Mouse (Mus musculus): Measurements from ENCODE around the gene Prkn. TPM values are rescaled to one million over a fixed set of nuclear protein-coding genes. Genes with fewer than 3 reads are reported as not detected.

Gene Prkn
- polyA plus RNA-seq, 1 experiment from 2014 or later = 2.8 TPM

- Histone ChIP-seq H3K4me2 (replicated peaks) (no peak overlapping the region), H3K27me3 (no peaks in the 10 kb centered on the region), H3K4me3 (replicated peaks) (no peak overlapping the region), H3K4me1 (no peaks in the 10 kb centered on the region), H3K36me3 (no peaks in the 10 kb centered on the region), H3K9ac (no peak overlapping the region), H3K9me3 (replicated peaks) (no peaks in the 10 kb centered on the region), H3K27ac (replicated peaks) (no peak overlapping the region)
- no peak for ATAC-seq (ENCODE audit: insufficient number of reproducible peaks, low FRiP score, low TSS enrichment, low read depth)
- 80% methylated on average over 3 of the region's 3 CpGs for WGBS
These were observed 373.5 kb downstream of the Prkn start for GRCm38 (mm10) chr17:11213689-11214088.

GRCm38 (mm10) chr17:11229011-11229410, 388.8 kb downstream of the Prkn start:
- Histone ChIP-seq H3K36me3 (no peaks in the 10 kb centered on the region), H3K4me3 (replicated peaks) (no peak overlapping the region), H3K4me1 (no peaks in the 10 kb centered on the region), H3K27me3 (no peaks in the 10 kb centered on the region), H3K9ac (no peak overlapping the region), H3K27ac (replicated peaks) (no peak overlapping the region), H3K4me2 (replicated peaks) (no peak overlapping the region), H3K9me3 (replicated peaks) (no peaks in the 10 kb centered on the region)
- WGBS = 76% methylated on average over 4 of the region's 4 CpGs
- no peak for ATAC-seq (ENCODE audit: insufficient number of reproducible peaks, low FRiP score, low TSS enrichment, low read depth)

GRCm38 (mm10) chr17:11229426-11229825, 389.2 kb downstream of the Prkn start:
- no peak overlapping the region for H3K9ac ChIP-seq
- H3K27me3 ChIP-seq = no peaks in the 10 kb centered on the region
- ATAC-seq (ENCODE audit: insufficient number of reproducible peaks, low FRiP score, low TSS enrichment, low read depth) = no peak
- no peak overlapping the region for H3K4me3 ChIP-seq (replicated peaks)
- H3K9me3 ChIP-seq (replicated peaks) = no peaks in the 10 kb centered on the region
- no peaks in the 10 kb centered on the region for H3K4me1 ChIP-seq
- H3K4me2 ChIP-seq (replicated peaks) = no peak overlapping the region
- no peaks in the 10 kb centered on the region for H3K36me3 ChIP-seq
- 50% methylated on average over 1 of the region's 1 CpGs for WGBS
- H3K27ac ChIP-seq (replicated peaks) = no peak overlapping the region

- H3K4me1 ChIP-seq = no peaks in the 10 kb centered on the region
- no peak for ATAC-seq (ENCODE audit: insufficient number of reproducible peaks, low FRiP score, low TSS enrichment, low read depth)
- no peaks in the 10 kb centered on the region for H3K36me3 ChIP-seq
- no peak overlapping the region for H3K4me2 ChIP-seq (replicated peaks)
- H3K27ac ChIP-seq (replicated peaks) = no peak overlapping the region
- H3K27me3 ChIP-seq = no peaks in the 10 kb centered on the region
- H3K4me3 ChIP-seq (replicated peaks) = no peak overlapping the region
- WGBS = 51% methylated on average over 12 of the region's 12 CpGs
- H3K9ac ChIP-seq = no peak overlapping the region
- H3K9me3 ChIP-seq (replicated peaks) = no peaks in the 10 kb centered on the region
These were observed 390.6 kb downstream of the Prkn start for GRCm38 (mm10) chr17:11230604-11231395.

GRCm38 (mm10) chr17:11235273-11235672, 395.1 kb downstream of the Prkn start:
- WGBS = 35% methylated on average over 1 of the region's 1 CpGs
- no peak for ATAC-seq (ENCODE audit: insufficient number of reproducible peaks, low FRiP score, low TSS enrichment, low read depth)
- Histone ChIP-seq H3K9ac (no peak overlapping the region), H3K4me2 (replicated peaks) (no peak overlapping the region), H3K4me3 (replicated peaks) (no peak overlapping the region), H3K27ac (replicated peaks) (no peak overlapping the region), H3K4me1 (no peaks in the 10 kb centered on the region), H3K27me3 (no peaks in the 10 kb centered on the region), H3K9me3 (replicated peaks) (no peaks in the 10 kb centered on the region), H3K36me3 (no peaks in the 10 kb centered on the region)

- WGBS = 49% methylated on average over 9 of the region's 9 CpGs
- no peaks in the 10 kb centered on the region for H3K36me3 ChIP-seq
- H3K27ac ChIP-seq (replicated peaks) = no peak overlapping the region
- H3K4me2 ChIP-seq (replicated peaks) = no peak overlapping the region
- no peak for ATAC-seq (ENCODE audit: insufficient number of reproducible peaks, low FRiP score, low TSS enrichment, low read depth)
- H3K4me1 ChIP-seq = 0 out of 2 replicates have a peak, but pooled peaks cover 5% of the 10 kb centered on the region
- H3K4me3 ChIP-seq (replicated peaks) = no peak overlapping the region
- H3K27me3 ChIP-seq = no peaks in the 10 kb centered on the region
- H3K9ac ChIP-seq = no peak overlapping the region
- H3K9me3 ChIP-seq (replicated peaks) = no peaks in the 10 kb centered on the region
These were observed 404.9 kb downstream of the Prkn start for GRCm38 (mm10) chr17:11245040-11245439.

GRCm38 (mm10) chr17:11249216-11249615, 409.0 kb downstream of the Prkn start:
- no peak overlapping the region for H3K27ac ChIP-seq (replicated peaks)
- H3K36me3 ChIP-seq = no peaks in the 10 kb centered on the region

GRCm38 (mm10) chr17:11260663-11261062, 420.5 kb downstream of the Prkn start:
- H3K27ac ChIP-seq (replicated peaks) = no peak overlapping the region
- H3K4me3 ChIP-seq (replicated peaks) = no peak overlapping the region
- no peak overlapping the region for H3K4me2 ChIP-seq (replicated peaks)
- no peak for ATAC-seq (ENCODE audit: insufficient number of reproducible peaks, low FRiP score, low TSS enrichment, low read depth)
- no peak overlapping the region for H3K9ac ChIP-seq
- WGBS = 62% methylated on average over 8 of the region's 8 CpGs
- no peaks in the 10 kb centered on the region for H3K27me3 ChIP-seq
- H3K4me1 ChIP-seq = no peaks in the 10 kb centered on the region
- H3K9me3 ChIP-seq (replicated peaks) = no peaks in the 10 kb centered on the region
- H3K36me3 ChIP-seq = no peaks in the 10 kb centered on the region

More at GRCm38 (mm10) chr17:11249216-11249615, 409.0 kb downstream of the Prkn start:
- Histone ChIP-seq H3K4me2 (replicated peaks) (no peak overlapping the region), H3K4me1 (0 out of 2 replicates have a peak, but pooled peaks cover 5% of the 10 kb centered on the region), H3K9ac (no peak overlapping the region), H3K27me3 (no peaks in the 10 kb centered on the region), H3K9me3 (replicated peaks) (no peaks in the 10 kb centered on the region), H3K4me3 (replicated peaks) (no peak overlapping the region)
- no peak for ATAC-seq (ENCODE audit: insufficient number of reproducible peaks, low FRiP score, low TSS enrichment, low read depth)
- 29% methylated on average over 6 of the region's 6 CpGs for WGBS

GRCm38 (mm10) chr17:11261679-11262078, 421.5 kb downstream of the Prkn start:
- no peak overlapping the region for H3K9ac ChIP-seq
- H3K36me3 ChIP-seq = no peaks in the 10 kb centered on the region
- WGBS = 71% methylated on average over 5 of the region's 5 CpGs
- H3K4me2 ChIP-seq (replicated peaks) = no peak overlapping the region
- H3K9me3 ChIP-seq (replicated peaks) = no peaks in the 10 kb centered on the region
- no peak overlapping the region for H3K27ac ChIP-seq (replicated peaks)
- no peaks in the 10 kb centered on the region for H3K27me3 ChIP-seq
- no peak for ATAC-seq (ENCODE audit: insufficient number of reproducible peaks, low FRiP score, low TSS enrichment, low read depth)
- H3K4me3 ChIP-seq (replicated peaks) = no peak overlapping the region
- H3K4me1 ChIP-seq = no peaks in the 10 kb centered on the region

GRCm38 (mm10) chr17:11267951-11268350, 427.8 kb downstream of the Prkn start:
- no peak overlapping the region for H3K4me2 ChIP-seq (replicated peaks)
- H3K36me3 ChIP-seq = no peaks in the 10 kb centered on the region
- no peak overlapping the region for H3K27ac ChIP-seq (replicated peaks)
- WGBS = 82% methylated on average over 4 of the region's 4 CpGs
- ATAC-seq (ENCODE audit: insufficient number of reproducible peaks, low FRiP score, low TSS enrichment, low read depth) = no peak
- H3K9ac ChIP-seq = no peak overlapping the region
- H3K9me3 ChIP-seq (replicated peaks) = no peaks in the 10 kb centered on the region
- no peaks in the 10 kb centered on the region for H3K4me1 ChIP-seq
- H3K4me3 ChIP-seq (replicated peaks) = no peak overlapping the region
- H3K27me3 ChIP-seq = no peaks in the 10 kb centered on the region

GRCm38 (mm10) chr17:11270179-11270578, 430.0 kb downstream of the Prkn start:
- Histone ChIP-seq H3K9ac (no peak overlapping the region), H3K4me2 (replicated peaks) (no peak overlapping the region), H3K27me3 (no peaks in the 10 kb centered on the region), H3K4me3 (replicated peaks) (no peak overlapping the region), H3K27ac (replicated peaks) (no peak overlapping the region), H3K36me3 (no peaks in the 10 kb centered on the region), H3K9me3 (replicated peaks) (no peaks in the 10 kb centered on the region), H3K4me1 (no peaks in the 10 kb centered on the region)
- 68% methylated on average over 4 of the region's 4 CpGs for WGBS
- ATAC-seq (ENCODE audit: insufficient number of reproducible peaks, low FRiP score, low TSS enrichment, low read depth) = no peak

GRCm38 (mm10) chr17:11271876-11272275, 431.7 kb downstream of the Prkn start:
- no peak for ATAC-seq (ENCODE audit: insufficient number of reproducible peaks, low FRiP score, low TSS enrichment, low read depth)
- no peak overlapping the region for H3K27ac ChIP-seq (replicated peaks)
- H3K27me3 ChIP-seq = no peaks in the 10 kb centered on the region
- H3K4me1 ChIP-seq = no peaks in the 10 kb centered on the region
- no peak overlapping the region for H3K9ac ChIP-seq
- no peak overlapping the region for H3K4me3 ChIP-seq (replicated peaks)
- no peaks in the 10 kb centered on the region for H3K36me3 ChIP-seq
- no peak overlapping the region for H3K4me2 ChIP-seq (replicated peaks)
- no peaks in the 10 kb centered on the region for H3K9me3 ChIP-seq (replicated peaks)
